Mouse (Mus musculus): ENCODE data around the gene Tex2.
"Not testable (repeated sequence)": the region's sequence is repeated elsewhere in the genome, so short reads cannot be mapped to it uniquely, and the experiment has no call there.

Tex2 gene

DNA sequence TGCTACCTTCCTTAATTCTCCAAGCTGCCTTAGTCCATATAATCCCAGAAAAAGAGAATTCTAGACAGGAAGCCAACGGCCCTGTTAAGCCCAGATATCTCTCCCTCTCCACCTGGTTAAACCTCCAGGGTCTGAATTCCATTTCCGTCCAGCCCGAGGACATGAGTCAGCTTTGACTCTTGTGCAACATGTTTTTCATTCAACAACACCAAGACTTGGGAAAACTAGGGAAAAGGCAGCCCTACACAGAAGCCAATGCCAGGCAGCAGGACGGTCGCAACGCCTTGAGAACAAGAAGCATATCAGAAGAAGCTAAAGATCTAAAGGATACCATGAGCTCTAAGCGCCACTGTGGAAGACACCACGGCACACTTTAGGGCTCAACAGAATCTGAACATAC, 32.8 kb downstream of the Tex2 start:
- peak in 1 of 2 experiments; percentile 65 for DNase-seq (ENCODE audit: inconsistent age in 2 of 2, low spot score in 1 of 2)

GRCm38 (mm10) chr11:106579957-106580356, 33.3 kb downstream of the Tex2 start:
- DNase-seq (ENCODE audit: inconsistent age in 2 of 2, low spot score in 1 of 2): no peak

DNA sequence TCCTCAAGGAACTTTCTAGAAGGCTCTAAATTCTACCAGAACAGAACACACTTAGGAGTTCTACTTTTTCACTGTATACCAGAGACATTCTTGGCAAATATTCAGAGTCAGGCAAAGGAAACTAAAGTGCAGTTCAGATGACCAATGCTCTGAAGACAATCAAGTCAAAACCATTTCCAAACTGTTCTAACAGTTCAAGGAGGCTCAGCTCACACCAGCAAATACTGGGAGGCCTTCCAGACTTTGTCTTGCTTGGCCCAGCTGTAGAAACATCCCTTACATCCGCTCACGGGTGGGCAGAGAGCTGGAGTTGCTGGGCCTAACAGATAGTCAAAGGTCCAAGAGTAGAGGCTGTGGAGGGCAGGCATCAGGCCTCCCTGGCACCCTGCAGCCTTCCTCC, 34.1 kb downstream of the Tex2 start:
- DNase-seq (ENCODE audit: inconsistent age in 2 of 2, low spot score in 1 of 2): no peak

DNA sequence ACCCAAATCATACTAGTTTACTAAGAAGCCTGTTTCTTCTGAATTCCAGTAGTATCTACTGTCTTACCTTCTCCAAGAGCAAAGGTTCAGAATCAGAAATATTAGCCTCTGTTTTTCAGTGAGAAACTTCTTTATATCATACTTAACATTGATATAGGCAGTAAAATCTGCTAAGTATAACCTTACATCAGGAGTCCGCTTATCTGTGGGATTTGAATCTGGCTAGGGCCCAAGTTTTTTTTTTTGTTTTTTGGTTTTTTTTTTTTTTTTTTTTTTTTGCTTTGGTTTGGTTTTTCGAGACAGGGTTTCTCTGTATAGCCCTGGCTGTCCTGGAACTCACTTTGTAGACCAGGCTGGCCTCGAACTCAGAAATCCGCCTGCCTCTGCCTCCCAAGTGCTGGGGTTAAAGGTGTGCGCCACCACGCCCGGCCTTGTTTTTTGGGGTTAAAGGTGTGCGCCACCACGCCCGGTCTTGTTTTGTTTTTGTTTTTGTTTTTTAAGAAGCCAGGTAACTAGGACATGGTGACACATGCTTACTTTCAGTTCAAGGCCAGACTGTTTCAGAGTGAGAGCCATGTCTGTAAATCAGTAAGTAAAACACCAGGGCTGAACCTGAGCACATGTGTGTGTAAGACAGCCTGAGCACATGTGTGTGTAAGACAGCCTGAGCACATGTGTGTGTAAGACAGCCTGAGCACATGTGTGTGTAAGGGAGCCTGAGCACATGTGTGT, 35.4 kb downstream of the Tex2 start:
- DNase-seq (ENCODE audit: inconsistent age in 2 of 2, low spot score in 1 of 2): not testable (repeated sequence)

GRCm38 (mm10) chr11:106574456-106574855, 38.8 kb downstream of the Tex2 start:
- peak in 1 of 2 experiments; percentile 76 for DNase-seq (ENCODE audit: inconsistent age in 2 of 2, low spot score in 1 of 2)

GRCm38 (mm10) chr11:106573476-106574240, 39.6 kb downstream of the Tex2 start:
- DNase-seq (ENCODE audit: inconsistent age in 2 of 2, low spot score in 1 of 2): peak; percentile 33 to 71

DNA sequence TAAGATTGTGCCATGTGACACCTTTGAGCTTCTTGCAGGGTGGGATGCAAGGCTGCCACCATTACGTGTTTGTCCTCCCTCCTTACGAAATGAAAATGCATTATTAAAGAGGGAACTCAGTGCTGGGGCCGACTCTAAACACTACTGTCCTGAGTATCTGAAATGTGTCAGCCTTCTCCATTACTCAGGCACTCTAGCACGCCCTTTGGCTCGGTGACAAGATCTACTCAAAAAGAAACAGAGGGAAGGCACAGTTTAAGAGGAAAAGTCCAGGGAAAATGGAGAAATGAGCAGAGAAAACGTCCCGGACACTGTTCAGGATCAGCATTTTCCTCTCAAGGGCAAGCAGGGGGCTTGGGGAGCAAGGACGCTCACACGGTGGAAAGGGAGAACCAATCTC, 40.3 kb downstream of the Tex2 start:
- DNase-seq (ENCODE audit: inconsistent age in 2 of 2, low spot score in 1 of 2): peak in 1 of 2 experiments; percentile 73

DNA sequence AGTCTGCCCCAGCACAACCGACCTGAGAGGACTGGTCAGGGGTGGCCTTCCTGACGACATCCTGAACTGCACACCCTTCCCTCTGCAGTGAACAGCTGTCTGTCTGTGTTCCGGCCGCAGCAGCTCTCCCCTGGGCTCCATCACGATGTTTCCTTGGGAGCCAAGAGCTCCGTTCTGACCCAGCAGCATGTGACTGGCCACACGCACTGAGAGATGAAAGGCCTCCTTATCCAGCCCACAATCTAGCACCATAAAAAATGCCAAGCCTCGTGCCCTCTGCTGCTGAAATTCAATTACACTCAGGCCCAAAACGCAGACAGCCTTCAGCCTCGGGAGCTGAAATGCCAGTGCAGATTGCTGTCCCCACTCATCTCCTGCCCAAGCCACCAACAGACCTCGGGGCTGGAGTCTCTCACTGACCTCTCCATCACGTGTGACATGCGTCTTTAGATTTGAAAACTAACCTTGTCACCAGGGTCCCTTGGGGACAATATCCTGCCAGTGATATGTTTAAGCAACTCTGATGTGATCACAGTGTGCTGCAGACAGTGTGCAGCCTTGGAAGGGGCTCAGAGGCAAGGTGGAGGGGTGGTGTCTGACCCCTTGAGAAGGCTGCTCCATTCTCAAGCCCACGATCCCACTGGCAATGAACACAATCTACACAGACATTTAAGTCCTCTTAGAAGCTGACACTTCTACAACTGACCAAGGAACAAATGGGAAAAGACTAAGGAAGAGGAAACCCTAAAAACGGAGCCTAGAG, 41.0 kb downstream of the Tex2 start:
- DNase-seq (ENCODE audit: inconsistent age in 2 of 2, low spot score in 1 of 2): peak; percentile 45 to 75

- peak in 1 of 2 experiments; percentile 68 for DNase-seq (ENCODE audit: inconsistent age in 2 of 2, low spot score in 1 of 2)
Observed at GRCm38 (mm10) chr11:106571026-106571983, 41.9 kb downstream of the Tex2 start.

DNA sequence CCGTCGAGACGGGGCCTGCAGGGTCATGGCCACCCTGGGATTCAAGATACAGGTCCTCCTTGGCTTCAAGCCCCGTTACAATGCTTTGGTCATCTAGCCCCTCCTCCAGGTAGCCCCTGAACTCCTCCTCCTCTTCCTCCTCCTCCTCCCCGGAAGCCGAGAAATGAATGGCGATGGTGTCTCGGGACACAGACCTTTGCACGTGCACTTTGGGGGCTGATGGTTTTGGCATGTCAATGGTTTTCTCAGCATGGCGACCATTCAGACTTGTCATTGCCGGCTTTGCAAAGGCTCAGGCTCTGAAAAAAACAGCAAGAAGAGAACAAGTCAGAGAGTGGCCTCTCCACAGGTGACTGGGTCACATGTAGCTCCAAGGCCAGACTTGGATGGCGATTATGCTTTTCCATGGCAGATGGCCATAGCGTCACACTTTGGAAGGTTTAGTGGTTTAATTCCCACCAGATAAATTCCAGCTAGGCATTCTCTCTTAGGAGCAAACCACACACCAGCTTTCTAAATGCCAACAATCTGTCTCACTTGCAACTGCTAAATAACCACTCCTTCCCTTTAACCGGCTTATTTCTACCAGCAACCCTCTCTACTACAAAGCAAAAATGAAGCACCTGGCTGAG, 44.8 kb downstream of the Tex2 start:
- no peak for DNase-seq (ENCODE audit: inconsistent age in 2 of 2, low spot score in 1 of 2)

GRCm38 (mm10) chr11:106566040-106566785, 47.0 kb downstream of the Tex2 start:
- no peak for DNase-seq (ENCODE audit: inconsistent age in 2 of 2, low spot score in 1 of 2)

DNA sequence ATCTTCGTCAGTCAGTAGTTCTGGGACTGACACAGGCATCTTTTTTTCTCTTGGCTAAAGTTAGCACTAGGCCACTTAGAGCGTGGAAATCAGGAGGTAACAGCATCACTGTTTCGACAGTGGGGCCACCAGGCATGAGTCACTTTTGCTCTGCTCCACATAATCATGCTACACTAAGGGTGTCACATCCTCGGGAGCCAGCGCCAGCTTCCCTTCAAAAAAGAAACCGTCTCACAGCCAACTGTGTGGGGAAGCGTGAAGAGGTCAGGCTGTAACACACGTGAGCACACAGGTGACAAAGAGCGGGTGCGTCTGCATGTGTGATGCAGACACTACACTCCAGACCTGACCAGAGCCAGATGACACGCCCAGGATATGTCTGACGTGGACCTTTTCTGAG, 49.0 kb downstream of the Tex2 start:
- DNase-seq (ENCODE audit: inconsistent age in 2 of 2, low spot score in 1 of 2): no peak

- DNase-seq (ENCODE audit: inconsistent age in 2 of 2, low spot score in 1 of 2): no peak
Observed at GRCm38 (mm10) chr11:106562707-106563106, 50.5 kb downstream of the Tex2 start.

DNA sequence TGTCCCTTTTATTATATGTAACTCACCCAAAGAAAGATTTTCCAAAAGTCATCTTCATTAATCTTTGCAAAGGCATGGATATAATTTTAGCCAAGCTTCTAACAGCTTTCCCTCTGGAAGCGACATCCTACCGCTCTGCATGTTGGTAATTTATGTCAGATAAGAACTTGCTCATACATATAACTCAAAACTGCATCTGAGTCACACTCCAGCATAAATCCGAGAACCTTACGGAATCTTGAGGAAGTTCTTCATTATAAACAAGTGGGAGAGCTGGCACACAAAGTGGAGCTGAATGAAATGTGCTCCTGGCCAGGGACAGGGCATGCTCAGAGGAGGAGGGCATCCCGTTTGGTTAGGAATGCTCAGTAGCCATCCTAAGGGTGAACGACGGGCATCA, 53.5 kb downstream of the Tex2 start:
- DNase-seq (ENCODE audit: inconsistent age in 2 of 2, low spot score in 1 of 2): no peak

GRCm38 (mm10) chr11:106558008-106558407, 55.2 kb downstream of the Tex2 start:
- DNase-seq (ENCODE audit: inconsistent age in 2 of 2, low spot score in 1 of 2): peak; percentile 30 to 42

DNA sequence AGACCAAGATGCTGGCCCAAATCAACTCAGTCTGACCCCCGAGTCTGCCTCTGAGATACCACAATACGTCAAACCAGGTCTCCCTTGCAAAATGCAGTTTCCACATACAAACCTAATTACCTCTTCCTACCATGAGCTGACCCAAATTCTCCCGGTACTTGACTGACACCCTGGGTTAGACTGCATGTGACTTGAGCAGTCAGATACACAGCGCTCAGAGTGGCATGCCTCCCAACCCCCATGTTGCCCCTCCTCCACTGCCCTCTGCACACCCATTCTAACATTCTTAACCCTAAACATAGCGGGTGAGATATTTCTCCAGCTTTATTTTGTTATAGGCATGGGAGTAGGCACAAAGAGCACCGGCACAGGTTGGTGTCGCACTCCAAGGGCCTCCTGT, 55.8 kb downstream of the Tex2 start:
- peak in 1 of 2 experiments; percentile 22 for DNase-seq (ENCODE audit: inconsistent age in 2 of 2, low spot score in 1 of 2)

- no peak for DNase-seq (ENCODE audit: inconsistent age in 2 of 2, low spot score in 1 of 2)
Observed at GRCm38 (mm10) chr11:106556689-106557088, 56.5 kb downstream of the Tex2 start.

DNA sequence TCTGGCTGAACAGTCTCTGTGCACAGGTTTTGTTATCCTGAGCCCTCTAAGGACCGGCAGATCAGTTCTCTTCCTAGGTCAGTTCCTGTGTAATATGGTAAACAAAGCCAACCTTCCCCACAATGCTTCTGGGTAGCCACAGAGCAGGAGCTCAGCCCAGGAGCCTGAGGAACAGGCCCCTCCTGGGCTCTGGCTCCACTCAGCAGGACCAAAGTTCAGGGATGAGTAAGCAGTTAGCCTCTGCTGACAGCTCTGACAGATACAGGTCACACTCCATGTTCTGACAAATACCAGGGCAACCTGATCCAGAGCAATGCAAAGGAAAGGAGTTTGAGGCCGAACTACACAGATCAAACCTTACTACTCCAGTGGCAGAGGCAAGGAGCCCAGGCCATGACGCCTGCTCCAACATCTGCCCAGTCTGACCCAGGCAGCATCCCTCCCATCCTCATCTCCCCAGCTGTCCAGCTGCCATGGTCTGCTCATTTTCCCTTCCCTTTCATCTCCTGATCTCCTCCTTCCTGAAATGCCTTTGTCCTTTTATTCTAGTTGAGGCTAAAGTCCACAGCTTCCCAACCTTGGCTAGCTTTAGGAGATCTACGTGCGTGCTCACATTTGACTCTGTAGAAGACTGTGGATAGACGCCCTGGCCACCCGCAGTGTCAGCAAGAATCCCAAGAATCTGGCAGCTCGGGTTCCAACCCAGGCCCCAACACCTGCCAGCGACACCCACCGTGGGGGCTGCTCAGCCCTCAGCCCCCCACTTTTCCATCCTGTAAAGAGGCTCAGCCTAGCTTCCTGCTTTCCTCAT, 57.2 kb downstream of the Tex2 start:
- peak; percentile 62 to 76 for DNase-seq (ENCODE audit: inconsistent age in 2 of 2, low spot score in 1 of 2)
